Mouse (Mus musculus): ENCODE data around the gene Bivm.

Gene Bivm

DNA sequence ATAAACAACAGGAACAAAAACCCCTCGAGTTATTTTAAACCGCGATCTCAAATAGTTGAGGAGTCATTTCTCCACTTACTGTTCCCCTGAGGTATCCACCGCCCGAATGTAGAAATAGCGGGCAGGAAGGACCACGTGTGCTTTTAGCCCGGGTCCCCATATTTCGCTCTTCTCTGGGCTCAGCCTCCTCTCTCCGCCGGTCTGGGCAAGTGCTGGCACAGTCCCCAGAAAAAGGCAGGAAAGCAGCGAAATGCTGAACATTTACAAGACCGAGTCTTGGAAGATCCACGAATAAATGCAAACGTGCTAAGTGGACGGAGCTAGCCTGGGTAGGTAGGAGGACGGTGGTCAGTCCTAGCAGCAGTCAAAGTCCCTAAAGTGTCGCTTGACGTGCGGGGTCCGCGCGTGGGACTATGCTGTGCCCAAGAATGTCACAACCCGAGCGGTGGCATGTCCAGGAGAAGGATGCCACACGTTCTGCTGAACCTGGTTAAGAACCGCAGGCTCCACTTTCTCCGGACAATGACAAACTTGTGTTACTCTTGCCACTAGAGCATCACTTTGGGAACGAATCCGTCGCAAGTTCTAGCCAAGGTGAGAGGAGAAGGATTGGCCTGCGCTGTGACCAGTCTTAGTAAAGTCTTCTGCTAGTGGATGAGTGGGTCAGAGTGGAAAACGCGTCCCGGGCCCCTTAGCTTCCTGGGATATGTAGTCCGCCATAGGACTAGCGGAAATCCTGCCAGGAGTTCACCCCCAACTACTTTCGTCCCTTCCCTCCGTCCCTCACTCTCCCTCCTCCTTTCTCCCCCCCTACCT is at the start of gene Bivm, which contains the start of gene Kdelc1:
Gene Bivm, plus strand, starts transcription at position 719 of the 816 bp plus-strand sequence.
Gene Kdelc1, minus strand, starts transcription at position 570 of the 816 bp plus-strand sequence.
- DNase-seq (ENCODE audit: low spot score in 2 of 2) = peak; percentile 88 to 96

- peak; percentile 10 to 15 for DNase-seq (ENCODE audit: low spot score in 2 of 2)
Observed at GRCm38 (mm10) chr1:44101448-44102225, 17.1 kb upstream of the Bivm start.

- DNase-seq (ENCODE audit: low spot score in 2 of 2) = peak; percentile 94 to 95
Observed at GRCm38 (mm10) chr1:44102259-44102717, 16.5 kb upstream of the Bivm start, which contains the start of gene Tex30. Gene Tex30 (minus strand): TSS chr1:44102441.

DNA sequence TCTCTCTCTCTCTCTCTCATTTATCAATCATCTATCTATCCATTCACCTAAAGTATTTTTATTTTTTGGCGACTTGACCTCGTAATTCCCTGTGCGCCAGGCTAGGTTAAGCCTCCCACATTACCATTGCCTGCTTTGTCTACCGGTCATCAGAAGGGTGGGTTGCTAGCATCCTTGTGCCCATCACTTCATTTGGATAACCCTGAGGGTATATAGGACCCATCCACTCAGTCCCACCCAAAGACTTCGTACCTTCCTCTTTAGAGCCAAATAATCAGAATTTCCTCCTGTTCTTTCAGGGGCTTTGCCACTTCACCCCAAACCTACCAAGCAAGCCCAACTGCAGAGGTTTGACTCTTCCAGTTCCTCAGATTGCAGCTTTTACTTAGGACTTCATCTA is 15.8 kb upstream of the Bivm start:
- DNase-seq (ENCODE audit: low spot score in 2 of 2) = no peak

DNA sequence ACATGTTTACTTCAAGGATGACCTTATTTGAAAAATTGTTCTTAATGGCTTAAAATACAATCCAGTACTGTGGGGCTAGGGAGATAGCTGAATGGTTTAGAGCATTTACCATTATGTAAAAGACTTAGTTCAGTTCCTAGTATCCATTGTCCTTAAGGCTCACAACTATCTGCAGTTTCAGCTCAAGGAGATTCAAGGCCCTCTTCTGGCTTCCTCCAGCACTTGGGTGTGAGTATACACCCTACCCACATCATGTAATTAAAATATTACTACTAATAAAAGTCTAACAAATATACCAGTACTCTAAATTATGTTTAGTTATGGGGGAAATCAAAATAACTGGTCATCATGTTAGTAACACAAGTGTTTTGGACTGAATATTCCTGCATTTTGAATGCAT is 1.2 kb upstream of the Bivm start:
- DNase-seq (ENCODE audit: low spot score in 2 of 2) = no peak

- DNase-seq (ENCODE audit: low spot score in 2 of 2) = peak; percentile 73 to 76
Observed at GRCm38 (mm10) chr1:44119201-44120073, 680 bp downstream of the Bivm start.

- DNase-seq (ENCODE audit: low spot score in 2 of 2) = no peak
Observed at GRCm38 (mm10) chr1:44120074-44120406, 1.3 kb downstream of the Bivm start.

DNA sequence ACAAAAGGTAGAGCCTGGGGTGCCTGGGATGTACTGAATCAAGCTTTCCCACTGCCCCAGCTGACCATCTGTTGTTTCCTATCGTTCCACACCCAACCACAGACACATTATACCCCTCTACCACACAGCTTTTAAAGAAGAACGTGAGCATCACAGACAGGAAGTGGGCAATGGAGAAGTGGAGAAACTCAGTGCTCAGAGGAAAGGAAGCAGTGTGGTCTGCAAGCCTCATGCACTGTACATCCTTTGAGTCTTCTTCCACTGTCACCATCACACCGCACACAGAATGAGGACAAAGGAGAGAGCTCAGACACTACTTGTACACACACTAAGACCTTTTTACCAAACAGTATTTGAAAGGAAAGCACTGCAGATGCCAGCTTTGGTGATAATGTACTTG is 3.5 kb downstream of the Bivm start:
- DNase-seq (ENCODE audit: low spot score in 2 of 2) = no peak

DNA sequence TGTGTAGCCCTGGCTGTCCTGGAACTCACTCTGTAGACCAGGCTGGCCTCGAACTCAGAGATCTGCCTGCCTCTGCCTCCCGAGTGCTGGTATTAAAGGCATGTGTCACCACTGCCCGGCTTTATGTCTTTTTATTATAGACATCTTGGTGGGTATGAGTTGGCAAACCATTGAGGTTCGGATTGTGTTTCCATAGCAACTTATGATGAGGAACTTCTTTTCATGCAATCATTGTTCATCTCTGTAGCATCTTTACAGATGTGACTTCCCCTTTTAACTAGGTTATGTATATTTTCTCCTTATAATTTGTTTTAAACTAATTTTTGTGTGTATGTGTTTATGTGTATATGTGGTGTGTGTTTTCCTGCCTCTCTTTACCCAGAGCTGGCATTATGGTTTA is 6.8 kb downstream of the Bivm start:
- no peak for DNase-seq (ENCODE audit: low spot score in 2 of 2)

- DNase-seq (ENCODE audit: low spot score in 2 of 2) = no peak
Observed at GRCm38 (mm10) chr1:44129929-44130581, 11.3 kb downstream of the Bivm start.

- DNase-seq (ENCODE audit: low spot score in 2 of 2) = no peak
Observed at GRCm38 (mm10) chr1:44140232-44140631, 21.5 kb downstream of the Bivm start.

DNA sequence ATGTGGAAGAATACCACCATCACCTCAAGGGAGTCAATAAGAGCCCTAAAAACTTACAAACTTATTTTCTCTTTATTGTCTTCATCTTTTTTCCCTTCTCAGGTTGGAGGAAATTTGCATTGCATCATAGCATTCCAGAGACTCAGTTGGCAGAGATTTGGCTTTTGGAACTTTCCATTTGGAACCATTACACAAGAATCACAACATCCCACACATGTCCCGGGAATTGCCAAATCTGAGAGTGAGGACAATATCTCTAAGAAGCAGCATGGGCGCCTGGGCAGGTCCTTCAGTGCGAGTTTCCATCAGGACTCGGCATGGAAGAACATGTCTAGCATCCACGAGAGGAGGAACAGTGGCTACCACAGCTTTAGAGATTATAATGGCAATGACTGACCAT is 24.0 kb downstream of the Bivm start:
- DNase-seq (ENCODE audit: low spot score in 2 of 2) = peak in 1 of 2 experiments; percentile 23

GRCm38 (mm10) chr1:44147563-44148381 is 29.0 kb downstream of the Bivm start, which contains the start of gene Ercc5:
Gene Ercc5 (plus strand): TSS chr1:44147744.
- peak; percentile 89 to 91 for DNase-seq (ENCODE audit: low spot score in 2 of 2)

DNA sequence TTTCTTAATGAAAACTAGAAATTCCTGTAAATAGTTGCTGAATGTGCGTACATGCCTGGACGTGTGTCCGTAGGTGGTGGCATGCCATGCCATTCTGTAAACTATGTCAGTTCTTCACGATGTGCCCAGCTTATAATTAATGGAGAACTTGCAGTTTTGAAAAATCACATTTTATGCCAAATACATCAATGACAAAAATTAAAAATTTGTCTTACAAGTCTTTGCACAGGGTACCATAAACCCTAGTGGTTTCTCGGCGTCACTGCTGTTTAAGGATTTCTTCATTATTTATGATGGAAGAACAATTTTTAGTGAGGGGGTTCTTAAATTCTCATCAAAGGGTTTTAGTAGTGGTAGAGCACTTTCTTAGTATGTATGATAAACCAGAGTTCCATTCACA is 29.9 kb downstream of the Bivm start:
- DNase-seq (ENCODE audit: low spot score in 2 of 2) = no peak

DNA sequence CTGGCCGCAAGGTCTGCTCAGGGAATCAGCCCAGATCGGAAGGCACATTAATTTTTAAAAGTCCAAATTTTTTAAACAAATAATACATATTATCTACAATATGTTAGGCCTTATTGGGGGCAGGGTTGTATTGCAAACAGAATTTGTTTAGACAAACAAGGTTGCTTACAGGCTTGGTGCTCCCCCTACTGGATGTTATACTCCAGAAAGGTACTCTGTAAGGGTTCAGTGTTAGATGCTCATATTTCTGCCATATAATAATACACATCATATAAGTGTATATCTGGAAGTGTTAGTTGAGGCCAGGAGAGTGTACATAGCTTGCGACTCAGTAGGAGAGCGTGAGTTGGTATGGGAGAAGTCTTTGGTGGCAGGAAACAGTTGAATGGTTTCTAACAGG is 36.5 kb downstream of the Bivm start:
- no peak for DNase-seq (ENCODE audit: low spot score in 2 of 2)

DNA sequence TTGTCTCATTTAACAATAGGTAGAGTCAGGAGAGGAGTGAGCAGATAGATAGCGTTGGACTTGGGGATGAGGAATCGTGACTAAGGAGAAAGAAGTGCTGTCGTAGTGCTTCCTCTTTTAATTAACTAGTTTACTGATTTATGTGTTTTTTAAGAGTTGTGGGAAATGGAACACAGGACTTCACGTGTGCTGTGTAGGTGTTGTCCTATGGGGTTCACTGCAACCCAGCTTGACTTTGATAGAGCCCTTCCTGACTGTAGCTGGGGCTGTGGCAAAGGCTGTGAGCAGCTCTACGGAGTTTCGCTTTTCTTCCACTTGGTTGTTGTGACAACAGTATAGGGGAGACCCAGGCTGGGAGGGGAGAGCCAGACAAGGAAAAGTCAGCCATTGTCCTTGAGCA is 39.6 kb downstream of the Bivm start:
- no peak for DNase-seq (ENCODE audit: low spot score in 2 of 2)

DNA sequence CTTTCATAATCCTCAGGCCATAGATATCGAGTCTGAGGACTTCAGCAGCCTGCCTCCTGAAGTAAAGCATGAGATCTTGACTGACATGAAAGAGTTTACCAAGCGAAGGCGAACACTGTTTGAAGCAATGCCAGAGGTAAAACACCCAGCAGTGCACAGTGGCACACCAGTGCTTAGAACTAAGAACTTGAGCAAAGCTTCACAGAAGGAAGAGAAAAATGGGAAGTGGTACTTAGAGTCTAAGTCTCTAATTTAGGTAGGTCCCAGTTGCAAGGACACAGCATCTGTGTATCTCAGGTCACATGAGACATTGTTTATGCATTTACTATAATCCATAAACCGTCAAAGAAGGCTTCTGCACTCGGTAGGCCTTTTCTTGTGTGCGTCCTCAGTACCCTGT is 43.1 kb downstream of the Bivm start:
- DNase-seq (ENCODE audit: low spot score in 2 of 2) = no peak

- no peak for DNase-seq (ENCODE audit: low spot score in 2 of 2)
Observed at GRCm38 (mm10) chr1:44162389-44162788, 43.6 kb downstream of the Bivm start.

DNA sequence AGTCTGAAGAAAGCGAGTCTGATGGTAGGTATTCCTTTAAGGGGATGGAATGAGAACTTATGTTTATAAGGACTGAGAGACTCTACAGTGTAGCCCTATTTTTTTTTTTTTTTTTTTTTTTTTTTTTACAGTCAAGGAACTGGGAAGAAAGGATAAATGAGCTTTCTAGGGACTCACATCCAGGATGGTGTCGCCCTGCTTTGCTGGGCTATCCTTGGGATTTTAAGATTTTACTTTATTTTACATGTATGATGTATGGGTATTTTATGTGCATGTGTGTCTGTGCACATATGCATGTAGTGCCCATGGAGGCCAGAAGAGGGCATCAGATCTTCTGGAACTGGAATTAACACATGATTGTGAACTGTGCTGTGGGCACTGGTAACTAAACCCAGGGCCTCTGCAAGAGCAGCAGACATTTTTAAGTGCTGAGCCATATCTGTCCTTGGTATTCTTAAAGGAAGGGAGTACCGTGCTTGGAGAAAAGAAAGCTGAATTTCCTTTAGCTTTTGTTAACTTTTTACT is 49.2 kb downstream of the Bivm start:
- no peak for DNase-seq (ENCODE audit: low spot score in 2 of 2)

DNA sequence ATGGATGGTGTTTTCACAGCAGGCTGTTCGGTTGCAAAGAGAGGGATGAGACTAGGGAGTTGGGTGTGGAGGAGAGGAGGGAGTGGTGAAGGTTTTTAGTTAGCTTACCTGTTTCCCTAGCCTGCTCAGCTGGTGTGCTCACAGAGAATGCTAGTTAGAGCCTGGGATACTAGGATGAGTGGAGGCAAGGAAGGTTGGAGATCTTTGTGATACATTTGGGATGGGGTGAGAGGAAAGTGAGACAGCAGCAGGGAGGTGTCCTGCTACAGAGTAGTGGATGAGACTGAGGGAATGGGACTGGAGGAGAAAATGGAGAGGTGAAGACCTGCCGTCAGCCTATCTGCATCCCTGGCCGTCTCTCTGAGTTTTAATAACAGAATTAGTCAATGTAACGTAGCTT is 53.9 kb downstream of the Bivm start:
- DNase-seq (ENCODE audit: low spot score in 2 of 2) = no peak
